Mouse (Mus musculus) embryonic fibroblast, embryonic 13.5 days (primary cell): ENCODE results near the gene Zhx3. TPM values are rescaled to one million over a fixed set of nuclear protein-coding genes. Genes with fewer than 3 reads are reported as not detected.

ENCODE experiments used
- H3K27ac ChIP-seq: 2 replicates; pipeline ENCODE4 v1.5.1; 2012; ENCODE audit warnings: low read length, control low read depth, inconsistent platforms; ENCODE audit not compliant: insufficient read depth
- H3K4me1 ChIP-seq: 2 replicates; pipeline ENCODE4 v1.6.1; 2011; ENCODE audit warnings: low read length; ENCODE audit not compliant: control insufficient read depth, insufficient read depth
- H3K4me3 ChIP-seq: 2 replicates; pipeline ENCODE4 v1.5.1; 2011; ENCODE audit warnings: mild to moderate bottlenecking, control low read depth, low read length; ENCODE audit not compliant: insufficient read depth
- CTCF ChIP-seq: IDR thresholded peaks from 2 replicates; pipeline ENCODE4 v1.5.1; 2011; ENCODE audit warnings: mild to moderate bottlenecking, control low read depth, low read length, moderate library complexity, borderline replicate concordance; ENCODE audit not compliant: insufficient read depth
- POLR2A ChIP-seq: IDR thresholded peaks from 2 replicates; pipeline ENCODE4 v1.6.1; 2011; ENCODE audit warnings: low read depth, mild to moderate bottlenecking, control low read depth, low read length, moderate library complexity
- polyA plus RNA-seq: library from polyadenylated mRNA; stranded (reverse); fragments of >200 nt; gene quantifications from 2 replicates; pipeline ENCODE4 v1.2.4, GENCODE M21; 2011; ENCODE audit warnings: low read depth; ENCODE audit not compliant: missing spikeins, insufficient read length

The Zhx3 gene
- polyA plus RNA-seq, 1 experiment: 14.1 TPM

DNA sequence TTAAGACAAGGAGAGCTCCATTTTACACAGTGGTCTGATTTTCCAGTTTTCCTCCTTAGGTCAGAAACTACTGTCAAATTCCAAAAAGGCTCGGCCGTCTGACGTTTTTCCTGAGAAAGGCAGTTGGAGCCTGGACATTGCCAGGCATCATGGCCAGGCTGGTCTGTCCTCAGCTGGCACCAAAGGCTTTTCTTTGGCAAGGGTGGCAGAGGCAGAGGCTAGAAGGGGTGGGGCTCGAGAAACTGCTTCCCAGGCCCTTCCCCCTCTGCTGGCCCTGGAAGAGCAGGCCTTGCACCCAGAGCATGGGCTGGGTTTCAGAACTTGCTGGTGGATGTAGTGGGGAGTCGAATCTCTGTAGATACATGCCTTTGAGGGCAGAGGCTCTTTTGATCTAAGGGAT, 9.6 kb upstream of the Zhx3 start:
- Histone ChIP-seq H3K4me1 (peaks cover 8% of the 10 kb centered on the region; the same call in 1 of the 2 replicates), H3K4me3 (no peak overlapping the region), H3K27ac (no peak overlapping the region)
- TF ChIP-seq POLR2A (no peak), CTCF (no peak)

DNA sequence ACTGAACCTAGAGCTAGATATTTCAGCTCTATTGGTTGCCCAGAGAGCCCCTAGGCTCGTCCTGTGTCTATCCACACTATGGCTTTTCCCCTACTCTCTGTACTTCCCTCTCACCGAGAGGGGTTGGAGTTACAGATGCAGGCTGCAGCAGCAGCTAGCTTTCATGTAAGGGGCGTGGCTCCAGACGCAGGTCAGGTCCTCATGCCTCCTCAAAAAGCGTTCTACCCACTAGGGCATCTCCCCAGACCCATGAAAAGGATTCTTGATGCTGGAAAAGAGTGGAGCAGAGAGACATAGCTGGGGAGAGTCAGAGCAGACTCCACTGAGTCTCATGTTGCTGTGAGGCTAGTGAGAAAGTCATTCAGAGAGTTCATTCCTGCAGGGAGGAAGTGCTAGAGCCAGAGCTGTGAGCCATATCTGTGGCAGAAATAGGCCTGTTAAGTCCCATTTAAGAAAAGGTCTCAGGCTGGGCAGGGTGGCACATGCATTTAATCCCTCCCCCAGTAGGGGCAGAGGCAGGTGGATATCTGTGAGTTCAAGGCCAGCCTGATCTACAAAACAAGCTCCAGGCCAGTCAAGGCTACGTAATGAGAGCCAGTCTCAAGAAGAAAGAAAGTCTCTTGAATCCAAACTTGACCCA, 8.8 kb upstream of the Zhx3 start:
- TF ChIP-seq CTCF (no peak), POLR2A (no peak)
- Histone ChIP-seq H3K27ac (peak overlapping the region; percentile 79; the same call in 1 of the 2 replicates), H3K4me3 (no peak overlapping the region), H3K4me1 (peaks cover 8% of the 10 kb centered on the region; the same call in 1 of the 2 replicates)

DNA sequence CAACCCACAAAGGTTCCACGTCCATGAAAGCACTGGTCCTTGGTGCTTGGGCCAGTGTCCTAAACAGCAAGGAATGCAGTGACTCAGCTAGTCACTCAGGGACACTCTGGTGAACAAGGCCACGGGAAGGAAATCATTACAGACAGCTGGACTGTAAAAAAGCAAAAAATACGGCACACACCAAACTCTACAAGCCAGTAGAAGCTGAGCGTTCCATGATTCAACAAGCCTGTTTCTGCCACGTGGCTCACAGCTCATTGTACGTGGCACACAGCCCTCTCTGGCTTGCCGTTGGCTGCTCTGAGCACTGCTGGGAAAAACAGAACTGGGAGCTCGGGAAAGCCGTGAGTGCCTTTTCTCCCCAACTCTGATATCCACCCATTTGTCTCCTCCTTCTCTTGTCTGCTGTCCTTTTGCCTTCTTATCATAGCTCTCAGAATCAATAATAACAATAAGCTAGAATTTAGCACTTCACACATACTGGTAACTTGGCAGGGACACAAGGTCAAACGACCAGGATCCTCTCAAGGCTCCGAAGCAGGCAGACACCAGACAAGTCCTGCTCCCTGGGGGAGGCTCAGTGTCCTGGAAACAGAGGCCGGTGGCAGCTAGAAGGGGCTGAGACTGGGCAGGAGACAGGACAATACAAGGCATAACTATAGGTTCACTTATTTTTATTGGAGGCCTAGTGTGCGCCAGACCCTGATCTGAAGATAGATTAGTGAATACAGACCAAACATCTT, 7.8 kb upstream of the Zhx3 start, which contains the start of gene Lpin3:
Gene Lpin3 (plus strand): TSS at position 218 of the 743 bp plus-strand sequence.
- Histone ChIP-seq H3K4me1 (peaks cover 8% of the 10 kb centered on the region; the same call in 1 of the 2 replicates), H3K4me3 (no peak within 1 kb of the TSS), H3K27ac (peak within 1 kb of the TSS; percentile 79)
- TF ChIP-seq POLR2A: peak; percentile 44; the same call in 1 of the 2 replicates
- no peak for TF ChIP-seq CTCF

DNA sequence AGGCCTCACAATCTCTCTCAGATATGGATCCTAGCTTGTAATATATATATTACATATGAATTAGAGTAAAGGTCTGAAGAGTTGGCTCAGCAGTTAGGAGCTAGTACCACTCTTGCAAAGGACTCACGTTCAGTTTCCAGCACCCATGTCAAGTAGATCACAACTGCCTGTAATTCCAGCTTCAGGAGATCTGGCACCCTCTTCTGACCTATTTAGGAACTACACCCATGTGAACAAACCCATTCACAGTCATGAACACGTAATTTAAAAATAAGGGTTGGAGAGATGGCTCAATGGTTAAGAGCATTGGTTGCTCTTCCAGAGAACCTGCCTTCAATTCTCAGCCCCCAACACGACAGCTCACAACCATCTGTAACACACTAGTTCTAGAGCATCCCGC, 3.3 kb upstream of the Zhx3 start:
- Histone ChIP-seq H3K4me3 (no peak overlapping the region), H3K4me1 (peaks cover 8% of the 10 kb centered on the region; the same call in 1 of the 2 replicates), H3K27ac (no peak overlapping the region)
- no peak for TF ChIP-seq POLR2A
- TF ChIP-seq CTCF: no peak

DNA sequence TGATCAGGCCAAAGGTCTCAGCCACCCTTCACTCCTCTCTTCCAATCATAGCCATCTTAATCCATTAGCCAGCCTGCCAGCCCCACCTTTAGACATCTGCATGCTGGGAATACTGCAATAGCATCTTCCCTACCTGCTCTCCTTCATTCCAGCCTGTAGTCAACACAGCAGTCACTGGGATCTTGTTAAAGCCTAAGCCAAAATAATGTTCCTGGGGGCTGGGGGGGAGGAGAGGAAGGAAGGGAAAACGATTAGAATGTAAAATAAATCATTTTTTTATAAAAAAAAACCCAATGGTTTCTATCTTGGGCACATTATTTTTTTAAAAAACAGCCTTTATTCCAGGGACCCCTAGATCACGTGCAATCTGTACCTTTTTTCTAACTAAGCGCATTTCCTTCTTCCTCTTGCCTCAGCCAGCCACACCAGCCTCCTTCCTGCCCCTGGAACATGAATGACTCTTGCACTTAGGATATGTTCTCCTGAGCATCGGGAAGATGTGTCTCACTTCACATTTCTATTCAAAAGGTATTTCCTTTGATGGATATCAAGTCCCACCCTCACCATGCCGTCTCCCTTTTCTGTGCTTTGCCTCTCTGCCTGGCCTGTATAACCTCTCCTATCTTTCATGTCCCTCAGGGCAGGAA, 1.6 kb upstream of the Zhx3 start:
- Histone ChIP-seq H3K27ac (no peak overlapping the region), H3K4me1 (no peaks in the 10 kb centered on the region), H3K4me3 (no peak overlapping the region)
- TF ChIP-seq CTCF (no peak), POLR2A (no peak)

- no peaks in the 10 kb centered on the region for H3K4me1 ChIP-seq
- peak overlapping the region; percentile 77 for H3K4me3 ChIP-seq
- peak overlapping the region; percentile 83 for H3K27ac ChIP-seq
- no peak; the same call in 1 of the 2 replicates for TF ChIP-seq POLR2A
- no peak for TF ChIP-seq CTCF
Measured at GRCm38 (mm10) chr2:160872395-160872794, 403 bp downstream of the Zhx3 start.

DNA sequence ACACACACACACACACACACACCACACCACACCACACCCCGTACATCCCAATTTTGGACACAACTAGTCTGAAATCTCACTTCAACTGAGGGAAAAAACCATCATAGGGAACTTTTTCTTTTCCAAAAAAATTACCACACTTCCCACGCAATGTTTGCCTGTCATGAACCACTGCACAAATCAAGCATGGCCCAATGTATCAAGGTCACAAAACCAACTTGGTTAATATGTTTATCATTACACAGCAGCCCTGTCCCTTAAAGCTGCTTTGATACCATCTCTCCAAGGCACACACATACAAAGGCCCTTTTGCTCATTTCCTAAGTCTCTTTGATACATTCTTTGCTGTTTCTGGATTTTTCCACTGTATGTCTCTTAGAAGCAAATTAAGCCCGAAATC, 1.5 kb downstream of the Zhx3 start:
- 0 out of 2 replicates have a peak overlapping the region, but pooled peaks have one; percentile 2 for H3K4me3 ChIP-seq
- H3K27ac ChIP-seq: no peak overlapping the region
- TF ChIP-seq POLR2A (no peak), CTCF (no peak)
- H3K4me1 ChIP-seq: no peaks in the 10 kb centered on the region

DNA sequence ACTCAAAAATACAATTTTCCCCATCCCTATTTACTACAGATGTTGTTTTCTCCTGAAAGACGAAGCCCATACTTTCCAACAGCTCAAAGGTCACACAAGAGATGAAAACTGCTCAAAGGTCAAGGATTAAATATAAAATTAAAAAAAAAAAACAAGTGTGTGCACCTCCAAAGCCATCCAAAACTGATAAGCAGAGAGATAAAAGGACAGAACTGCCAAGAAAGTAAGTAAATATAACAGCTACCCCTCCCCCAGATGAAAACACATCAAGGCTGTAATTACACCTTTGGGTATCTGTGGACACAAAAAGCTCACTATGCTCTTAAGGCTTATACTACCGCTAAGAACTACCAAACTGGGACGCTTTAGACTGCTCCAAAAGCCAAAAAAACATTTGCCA, 3.4 kb downstream of the Zhx3 start:
- TF ChIP-seq CTCF (no peak), POLR2A (no peak)

DNA sequence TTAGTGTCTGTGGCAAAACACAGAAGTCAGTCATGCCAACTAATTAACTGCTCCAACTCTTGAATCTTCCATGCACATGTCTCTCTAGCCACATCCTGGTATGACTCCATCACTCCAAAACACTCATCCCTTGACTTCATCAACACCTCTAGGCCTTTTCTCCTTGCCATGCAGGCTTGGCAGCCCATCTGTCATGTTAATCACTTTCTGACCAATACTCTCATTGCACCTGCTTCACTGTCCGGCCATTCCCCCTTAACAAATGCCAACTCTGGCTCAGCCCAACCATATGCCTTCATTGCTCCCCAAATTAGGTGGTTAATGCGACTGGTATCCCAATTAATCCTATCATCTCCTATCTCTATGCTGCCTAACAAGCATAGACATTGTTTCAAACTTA, 7.5 kb downstream of the Zhx3 start:
- TF ChIP-seq POLR2A (no peak), CTCF (no peak)
- Histone ChIP-seq H3K4me3 (no peak overlapping the region), H3K4me1 (peaks cover 4% of the 10 kb centered on the region; the same call in 1 of the 2 replicates), H3K27ac (no peak overlapping the region)

More for the DNA sequence above, 3.4 kb downstream of the Zhx3 start:
- Histone ChIP-seq H3K4me3 (no peak overlapping the region), H3K27ac (no peak overlapping the region), H3K4me1 (no peaks in the 10 kb centered on the region)
